Mouse (Mus musculus) liver, adult 2 months (tissue): ENCODE results near the gene Urgcp. TPM values are rescaled to one million over a fixed set of nuclear protein-coding genes. Genes with fewer than 3 reads are reported as not detected.

ENCODE experiments used
- DNase-seq: peaks from one replicate; pipeline ENCODE4 v3.0.0-alpha.2; 2011; ENCODE audit warnings: low read depth, low spot score; ENCODE audit errors: extremely low read depth
- H3K27ac ChIP-seq: fragments of 200-500 bp; replicated peaks from 2 replicates; pipeline ENCODE4 v1.5.1; 2012; ENCODE audit warnings: low read depth, mild to moderate bottlenecking, control low read depth, inconsistent platforms, low read length; ENCODE audit not compliant: insufficient read depth
- H3K27me3 ChIP-seq: fragments of 200-500 bp; 2 replicates; pipeline ENCODE4 v1.6.1; 2012; ENCODE audit warnings: mild to moderate bottlenecking, moderate library complexity, low read length, inconsistent platforms; ENCODE audit not compliant: control insufficient read depth, insufficient read depth
- H3K36me3 ChIP-seq: fragments of 200-500 bp; 2 replicates; pipeline ENCODE4 v1.6.1; 2012; ENCODE audit warnings: low read length, inconsistent platforms; ENCODE audit not compliant: control insufficient read depth, insufficient read depth
- H3K4me1 ChIP-seq: fragments of 200-500 bp; 2 replicates; pipeline ENCODE4 v1.6.1; 2011; ENCODE audit warnings: low read length; ENCODE audit not compliant: control insufficient read depth, insufficient read depth
- H3K4me3 ChIP-seq: fragments of 200-500 bp; 2 replicates; pipeline ENCODE4 v1.5.1; 2011; ENCODE audit warnings: low read depth, mild to moderate bottlenecking, control low read depth, low read length, moderate library complexity; ENCODE audit not compliant: insufficient read depth
- H3K79me2 ChIP-seq: fragments of 200-500 bp; 2 replicates; pipeline ENCODE4 v1.6.1; 2012; ENCODE audit warnings: inconsistent platforms, mild to moderate bottlenecking, low read length, moderate library complexity; ENCODE audit not compliant: control insufficient read depth, insufficient read depth
- H3K9ac ChIP-seq: fragments of 200-500 bp; 2 replicates; pipeline ENCODE4 v1.6.1; 2012; ENCODE audit warnings: low read depth, mild to moderate bottlenecking, control low read depth, inconsistent platforms, low read length
- CTCF ChIP-seq: fragments of 200-500 bp; IDR thresholded peaks from 2 replicates; pipeline ENCODE4 v1.5.1; 2011; ENCODE audit warnings: low read depth, low read length, control low read depth
- POLR2A ChIP-seq: fragments of 200-500 bp; IDR thresholded peaks from 2 replicates; pipeline ENCODE4 v1.6.1; 2011; ENCODE audit warnings: low read length, control low read depth; ENCODE audit not compliant: insufficient read depth; ENCODE audit errors: extremely low read depth
- WGBS: fragments of 180-500 bp; shearing (Covaris S2); methylation state at CpG from one replicate; pipeline ENCODE4 v1.1.7; 2018; 5-methylcytosine and 5-hydroxymethylcytosine counted together
- polyA plus RNA-seq: library from polyadenylated mRNA; depleted of rRNA; stranded (reverse); fragments of >200 nt; gene quantifications from 2 replicates; pipeline ENCODE4 v1.2.3, GENCODE M21; 2012
- total RNA-seq: library from RNA; depleted of rRNA; stranded (reverse); fragments of >200 nt; gene quantifications from 2 replicates; pipeline ENCODE4 v1.2.3, GENCODE M21; 2014

Gene Urgcp
- total and polyA plus RNA-seq, 2 experiments, result 9.5 to 16.8 TPM

GRCm38 (mm10) chr11:5740599-5740964 lies 21.6 kb downstream of the Urgcp start:
- Histone ChIP-seq H3K27ac (peak overlapping the region; percentile 84), H3K4me1 (peaks cover 13% of the 10 kb centered on the region), H3K79me2 (peaks cover 15% of the 10 kb centered on the region; the same call in 1 of the 2 replicates), H3K4me3 (peak overlapping the region; percentile 79), H3K27me3 (no peaks in the 10 kb centered on the region), H3K36me3 (no peaks in the 10 kb centered on the region), H3K9ac (peak overlapping the region; percentile 90)
- TF ChIP-seq CTCF (no peak), POLR2A (no peak)
- no peak for DNase-seq
- WGBS, result 1% methylated on average over 26 of the region's 26 CpGs

- Histone ChIP-seq H3K27me3 (no peaks in the 10 kb centered on the region), H3K27ac (peak overlapping the region; percentile 64), H3K4me3 (peak overlapping the region; percentile 79), H3K79me2 (peaks cover 22% of the 10 kb centered on the region), H3K9ac (peak overlapping the region; percentile 56), H3K36me3 (no peaks in the 10 kb centered on the region), H3K4me1 (peaks cover 15% of the 10 kb centered on the region)
- TF ChIP-seq CTCF (no peak), POLR2A (no peak)
- WGBS, result 21% methylated on average over 3 of the region's 3 CpGs
- peak; percentile 94 for DNase-seq
These were observed 22.3 kb downstream of the Urgcp start for GRCm38 (mm10) chr11:5739846-5740245.

- Histone ChIP-seq H3K27me3 (no peaks in the 10 kb centered on the region), H3K9ac (no peak overlapping the region), H3K27ac (0 out of 2 replicates have a peak overlapping the region, but pooled peaks have one; percentile 8), H3K4me3 (no peak overlapping the region), H3K4me1 (peaks cover 15% of the 10 kb centered on the region), H3K36me3 (no peaks in the 10 kb centered on the region), H3K79me2 (peaks cover 30% of the 10 kb centered on the region)
- WGBS, result 60% methylated on average over 5 of the region's 5 CpGs
- DNase-seq, result no peak
- TF ChIP-seq CTCF, result no peak
- TF ChIP-seq POLR2A, result no peak
These were observed 23.1 kb downstream of the Urgcp start for GRCm38 (mm10) chr11:5738888-5739632.

- Histone ChIP-seq H3K79me2 (peaks cover 47% of the 10 kb centered on the region), H3K27ac (no peak overlapping the region), H3K4me1 (peaks cover 17% of the 10 kb centered on the region), H3K36me3 (no peaks in the 10 kb centered on the region), H3K4me3 (no peak overlapping the region), H3K9ac (no peak overlapping the region), H3K27me3 (no peaks in the 10 kb centered on the region)
- no peak for DNase-seq
- 30% methylated on average over 5 of the region's 5 CpGs for WGBS
- TF ChIP-seq POLR2A (no peak), CTCF (no peak)
These were observed 25.0 kb downstream of the Urgcp start for GRCm38 (mm10) chr11:5737137-5737536.

GRCm38 (mm10) chr11:5734323-5734722 lies 27.9 kb downstream of the Urgcp start:
- H3K27ac ChIP-seq, result no peak overlapping the region

GRCm38 (mm10) chr11:5732401-5732800 lies 29.8 kb downstream of the Urgcp start:
- no peak overlapping the region for H3K4me3 ChIP-seq
- WGBS, result 92% methylated on average over 5 of the region's 5 CpGs
- peaks cover 46% of the 10 kb centered on the region for H3K79me2 ChIP-seq
- TF ChIP-seq CTCF (no peak), POLR2A (no peak)
- H3K27ac ChIP-seq, result no peak overlapping the region
- no peaks in the 10 kb centered on the region for H3K36me3 ChIP-seq
- DNase-seq, result no peak
- no peak overlapping the region for H3K9ac ChIP-seq
- H3K27me3 ChIP-seq, result no peaks in the 10 kb centered on the region
- H3K4me1 ChIP-seq, result peaks cover 26% of the 10 kb centered on the region

More at GRCm38 (mm10) chr11:5734323-5734722, 27.9 kb downstream of the Urgcp start:
- no peak for TF ChIP-seq CTCF
- no peak for TF ChIP-seq POLR2A
- Histone ChIP-seq H3K4me3 (no peak overlapping the region), H3K36me3 (no peaks in the 10 kb centered on the region), H3K9ac (no peak overlapping the region), H3K79me2 (peaks cover 57% of the 10 kb centered on the region), H3K4me1 (peaks cover 25% of the 10 kb centered on the region), H3K27me3 (no peaks in the 10 kb centered on the region)
- 70% methylated on average over 4 of the region's 4 CpGs for WGBS
- DNase-seq, result no peak
